Mouse (Mus musculus): Measurements from ENCODE around the gene Gsto1. TPM values are rescaled to one million over a fixed set of nuclear protein-coding genes. Genes with fewer than 3 reads are reported as not detected.

Gene Gsto1
- total RNA-seq, 2 experiments from 2014 or later, result 51.7 to 52.6 TPM

DNA sequence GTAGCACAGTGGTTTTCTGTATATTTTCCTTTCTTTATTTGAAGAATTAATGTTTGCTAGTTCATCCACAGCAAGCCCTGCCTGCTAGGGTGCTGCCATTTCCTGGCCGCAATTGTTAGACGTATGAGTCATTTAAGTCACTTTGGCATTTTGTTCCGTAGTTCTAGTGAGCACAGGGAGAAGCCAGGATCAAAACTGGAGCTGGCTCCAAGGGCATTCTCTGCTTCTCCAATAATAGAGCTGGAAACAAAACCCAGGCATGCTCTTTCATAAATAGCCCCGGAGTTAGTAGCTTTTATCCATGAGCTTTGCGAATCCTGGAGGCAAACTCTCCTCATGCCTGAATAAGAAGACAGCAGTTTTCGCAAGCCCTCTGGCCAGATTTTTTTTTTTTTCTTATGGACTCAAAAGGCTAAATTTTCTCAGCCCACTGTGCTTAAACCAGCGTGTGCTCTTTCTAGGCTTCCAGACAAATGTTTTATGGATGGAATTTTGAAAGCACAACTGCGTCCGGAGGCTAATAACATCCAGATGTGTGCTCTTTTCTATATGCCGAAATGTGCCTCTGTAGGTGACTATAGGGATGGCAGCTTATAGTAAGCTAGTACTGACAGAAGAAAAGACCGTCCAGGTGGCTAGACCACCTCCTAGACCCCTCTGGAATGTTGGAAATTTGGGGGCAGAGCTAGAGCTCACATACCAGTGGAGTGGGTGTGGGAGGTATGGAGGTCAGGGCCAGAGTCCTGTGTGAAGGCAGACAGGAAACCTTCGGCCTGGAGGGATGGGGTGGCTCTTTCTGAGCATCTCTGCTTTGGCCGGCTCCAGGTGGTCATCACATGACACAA lies 597 bp upstream of the Gsto1 start:
- intact Hi-C loops (cut with DNase I), result no loop called here

DNA sequence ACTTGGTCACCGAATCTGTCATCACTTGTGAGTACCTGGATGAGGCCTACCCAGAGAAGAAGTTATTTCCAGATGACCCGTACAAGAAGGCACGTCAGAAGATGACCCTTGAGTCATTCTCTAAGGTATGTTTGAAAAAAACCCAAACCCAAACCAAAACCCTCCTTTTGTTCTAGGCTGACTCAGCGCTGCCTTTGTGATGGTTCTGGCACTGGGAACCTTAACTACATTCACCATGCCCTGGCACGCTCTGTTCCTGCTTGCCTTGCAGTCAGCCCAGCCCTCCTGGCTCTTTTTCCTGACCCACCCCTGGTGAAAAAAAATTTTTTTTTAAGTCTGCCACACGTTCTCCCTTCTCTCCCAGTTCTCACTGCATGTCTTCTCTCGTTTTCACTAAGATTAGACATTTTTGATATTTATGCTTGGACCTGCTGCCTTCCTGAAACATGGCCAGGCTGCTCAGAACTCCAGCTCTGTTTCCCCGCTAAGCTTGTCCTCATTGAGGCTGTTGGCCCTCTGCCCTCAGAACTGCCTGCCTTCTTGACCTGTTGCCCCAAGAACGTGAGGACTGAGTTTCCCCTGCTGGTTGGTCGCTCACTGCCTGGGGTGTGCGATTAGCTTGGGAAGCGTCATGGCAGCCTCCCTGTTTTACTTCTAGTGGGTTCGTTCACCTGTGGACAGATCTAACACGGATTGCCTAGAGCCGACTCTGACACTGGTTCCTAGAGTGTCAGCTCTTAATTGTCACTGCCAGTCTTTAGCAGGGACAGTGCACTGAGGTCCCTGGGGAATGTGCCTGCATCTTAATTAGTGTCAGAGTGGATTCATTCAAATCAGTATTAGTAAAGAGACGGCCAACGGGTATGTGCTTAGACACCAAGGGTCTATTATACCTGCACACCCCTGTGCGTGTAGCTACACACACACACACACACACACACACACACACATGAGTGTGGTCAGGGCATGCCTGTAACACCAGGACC lies 3.5 kb downstream of the Gsto1 start:
- intact Hi-C loops (cut with DNase I), result no loop called here
- no peak for DNase-seq (ENCODE audit: low spot score in 2 of 2)

More for the DNA sequence above, 597 bp upstream of the Gsto1 start:
- peak; percentile 13 to 14 for DNase-seq (ENCODE audit: low spot score in 2 of 2)

DNA sequence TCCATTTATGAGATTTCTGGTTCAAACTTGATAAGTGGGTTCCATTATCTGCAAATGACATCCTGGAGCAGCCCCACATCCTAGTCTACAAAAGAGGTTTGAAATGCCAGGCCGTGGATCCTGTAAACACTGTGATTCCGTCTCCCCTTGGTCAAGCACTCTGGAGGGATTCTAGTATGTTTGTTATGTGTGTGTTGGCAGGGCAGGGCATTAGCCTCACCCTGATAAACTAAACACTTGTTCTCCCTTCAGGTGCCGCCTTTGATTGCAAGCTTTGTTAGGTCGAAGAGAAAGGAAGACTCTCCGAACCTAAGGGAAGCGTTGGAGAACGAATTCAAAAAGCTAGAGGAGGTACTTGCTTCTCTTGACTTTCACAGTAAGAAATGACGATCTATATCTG lies 4.4 kb downstream of the Gsto1 start:
- intact Hi-C loops (cut with DNase I), result no loop called here
- no peak for DNase-seq (ENCODE audit: low spot score in 2 of 2)

DNA sequence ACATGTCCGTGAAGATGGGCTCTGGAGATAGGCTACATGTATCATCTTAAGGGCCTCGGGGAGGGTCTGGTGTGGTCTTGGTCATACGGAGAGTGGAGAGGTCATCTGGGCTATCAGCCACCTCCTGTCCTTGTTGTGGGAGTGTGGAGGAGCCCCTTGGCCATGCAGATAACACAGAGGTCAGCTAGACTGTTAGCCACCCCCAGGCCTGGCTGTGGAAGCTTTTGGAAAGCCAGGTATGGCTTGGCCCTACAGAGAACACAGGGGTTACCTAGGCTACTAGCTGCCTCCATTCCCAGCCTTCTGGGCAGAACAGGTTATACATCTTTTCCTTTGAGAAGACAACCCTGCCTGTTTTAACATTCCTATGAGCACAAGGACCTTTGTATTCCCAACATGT lies 7.8 kb downstream of the Gsto1 start:
- no peak for DNase-seq (ENCODE audit: low spot score in 2 of 2)
- intact Hi-C loops (cut with DNase I), result no loop called here

DNA sequence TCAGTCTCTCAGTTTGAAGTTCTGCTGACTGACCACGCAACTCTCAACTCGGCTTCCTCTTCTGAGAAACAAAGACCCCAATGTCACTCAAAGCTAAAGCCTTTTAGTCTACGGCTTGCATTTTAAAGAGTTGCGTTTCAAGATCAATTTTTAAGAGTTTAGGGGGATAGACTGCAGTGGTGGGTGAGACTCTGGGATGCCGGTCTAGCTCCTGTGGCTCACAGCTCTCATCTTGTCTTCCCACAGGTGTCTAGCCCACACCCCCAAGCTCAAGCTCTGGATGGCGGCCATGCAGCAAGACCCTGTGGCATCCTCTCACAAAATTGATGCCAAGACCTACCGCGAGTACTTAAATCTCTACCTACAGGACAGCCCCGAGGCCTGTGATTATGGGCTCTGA lies 9.3 kb downstream of the Gsto1 start:
- no peak for DNase-seq (ENCODE audit: low spot score in 2 of 2)
- intact Hi-C loops (cut with DNase I), result no loop called here

DNA sequence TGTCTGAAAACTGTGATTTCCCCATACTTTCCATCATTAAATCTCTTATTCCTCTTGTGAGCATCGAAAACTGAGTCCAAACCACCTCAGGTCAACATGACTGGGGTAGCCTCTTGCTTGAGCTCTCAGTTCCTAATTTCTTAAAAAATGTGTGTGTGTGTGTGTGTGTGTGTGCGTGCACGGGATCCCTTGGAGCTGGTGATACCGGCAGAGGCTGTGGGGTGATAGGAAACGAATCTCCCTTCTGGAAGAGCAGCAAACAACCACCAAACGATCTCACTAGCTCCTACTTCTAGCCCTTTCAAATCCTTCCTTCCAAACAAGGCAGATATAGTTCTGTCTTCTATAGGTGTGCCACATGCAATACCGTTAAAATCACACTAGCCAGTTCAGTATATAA lies 10.0 kb downstream of the Gsto1 start:
- no peak for DNase-seq (ENCODE audit: low spot score in 2 of 2)
- intact Hi-C loops (cut with DNase I), result no loop called here

DNA sequence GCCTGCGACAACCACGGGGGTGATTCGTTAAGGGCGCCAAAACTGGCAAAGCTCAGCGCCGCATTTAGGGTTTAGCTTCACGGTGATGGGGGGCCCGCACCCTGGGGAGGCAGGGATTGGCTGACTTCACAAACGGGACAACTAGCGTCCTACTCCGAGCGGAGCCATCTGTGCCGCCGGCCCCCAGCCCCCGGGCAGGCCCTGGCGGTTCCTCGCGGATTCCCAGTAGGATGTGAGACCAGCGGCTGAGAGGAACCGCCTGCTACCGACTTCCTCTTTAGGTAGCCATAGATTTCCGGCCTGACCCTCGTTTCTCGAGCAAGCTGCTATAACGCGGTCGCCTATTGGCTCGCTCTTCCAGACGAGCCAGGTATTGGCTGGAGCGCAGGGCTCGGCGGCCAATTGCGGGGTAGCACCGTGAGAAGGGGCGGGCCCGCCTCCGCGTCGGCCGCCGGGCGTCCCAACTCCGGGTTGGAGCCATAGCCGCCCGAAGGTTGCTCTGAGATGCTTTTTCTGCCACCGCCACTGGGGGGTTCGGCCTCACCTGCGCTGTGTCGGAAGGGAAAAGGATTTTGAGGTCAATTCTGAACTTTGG lies 10.7 kb downstream of the Gsto1 start, which contains the start of gene Gsto2:
Gene Gsto2, plus strand, starts transcription at position 182 of the 595 bp plus-strand sequence.
- DNase-seq (ENCODE audit: low spot score in 2 of 2), result peak; percentile 94 to 98
- intact Hi-C loops (cut with DNase I), result no loop called here

DNA sequence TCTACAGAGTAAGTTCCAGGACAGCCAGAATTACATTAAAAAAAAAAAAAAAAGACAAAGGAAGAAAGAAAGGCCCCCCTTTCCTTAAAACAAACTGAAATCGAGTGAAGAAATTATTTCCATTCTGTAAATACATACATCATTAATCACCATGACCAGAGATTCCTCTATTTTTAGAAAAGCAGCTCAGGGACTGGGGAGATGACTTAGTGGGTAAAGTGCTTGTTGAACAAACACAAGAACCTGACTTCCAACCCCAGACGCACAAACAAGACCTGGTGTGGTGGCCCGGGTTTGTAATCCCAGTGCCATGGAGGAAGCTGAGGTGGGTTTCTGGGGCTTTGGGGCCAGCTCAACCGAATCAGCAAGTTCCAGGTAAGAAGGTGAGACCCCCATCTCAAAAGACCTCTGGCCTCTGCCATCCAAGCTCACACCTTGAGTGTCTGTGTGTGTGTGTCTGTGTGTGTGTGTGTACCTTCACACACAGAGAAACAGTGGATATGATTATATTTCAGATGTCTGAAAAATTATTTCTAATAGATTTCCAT lies 12.9 kb downstream of the Gsto1 start:
- intact Hi-C loops (cut with DNase I), result no loop called here
- DNase-seq (ENCODE audit: low spot score in 2 of 2), result no peak

DNA sequence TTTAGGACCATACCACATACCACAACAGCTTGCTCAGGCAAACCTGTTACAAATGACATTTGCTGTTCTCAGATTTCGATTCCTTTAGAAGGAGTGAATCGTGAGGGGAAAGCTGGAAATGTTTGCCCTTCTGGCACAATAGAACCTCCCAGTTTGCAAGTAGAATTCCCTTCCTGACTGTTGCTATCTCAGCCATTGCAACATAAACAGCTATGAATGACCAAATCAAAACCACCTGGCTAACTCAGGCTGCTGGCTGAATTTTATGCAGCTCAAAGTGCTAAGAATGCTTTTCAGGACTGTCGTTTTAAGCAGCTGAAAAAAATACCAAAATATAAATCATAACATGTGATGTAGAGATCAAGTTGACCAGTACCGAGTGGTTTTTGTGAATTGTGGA lies 14.2 kb downstream of the Gsto1 start:
- intact Hi-C loops (cut with DNase I), result no loop called here
- no peak for DNase-seq (ENCODE audit: low spot score in 2 of 2)

DNA sequence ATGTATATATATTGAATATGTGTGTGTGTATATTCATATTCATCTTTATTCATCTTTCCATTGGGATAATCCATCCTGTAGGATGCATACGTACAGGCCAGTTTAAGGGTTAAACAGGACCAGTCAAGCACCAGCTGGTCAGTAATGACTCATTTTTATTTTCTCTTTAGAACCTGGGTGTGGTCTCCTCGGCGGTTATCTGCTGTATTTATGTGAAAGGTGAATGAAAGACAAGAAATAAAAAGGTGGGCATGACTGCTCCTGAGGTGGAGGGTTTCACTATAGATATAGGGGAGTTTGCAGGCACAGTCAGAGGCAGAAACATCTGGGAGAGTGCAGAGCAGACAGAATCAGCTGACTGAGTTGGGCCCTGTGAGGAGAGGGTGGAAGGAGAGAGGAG lies 14.7 kb downstream of the Gsto1 start:
- no peak for DNase-seq (ENCODE audit: low spot score in 2 of 2)
- intact Hi-C loops (cut with DNase I), result no loop called here

DNA sequence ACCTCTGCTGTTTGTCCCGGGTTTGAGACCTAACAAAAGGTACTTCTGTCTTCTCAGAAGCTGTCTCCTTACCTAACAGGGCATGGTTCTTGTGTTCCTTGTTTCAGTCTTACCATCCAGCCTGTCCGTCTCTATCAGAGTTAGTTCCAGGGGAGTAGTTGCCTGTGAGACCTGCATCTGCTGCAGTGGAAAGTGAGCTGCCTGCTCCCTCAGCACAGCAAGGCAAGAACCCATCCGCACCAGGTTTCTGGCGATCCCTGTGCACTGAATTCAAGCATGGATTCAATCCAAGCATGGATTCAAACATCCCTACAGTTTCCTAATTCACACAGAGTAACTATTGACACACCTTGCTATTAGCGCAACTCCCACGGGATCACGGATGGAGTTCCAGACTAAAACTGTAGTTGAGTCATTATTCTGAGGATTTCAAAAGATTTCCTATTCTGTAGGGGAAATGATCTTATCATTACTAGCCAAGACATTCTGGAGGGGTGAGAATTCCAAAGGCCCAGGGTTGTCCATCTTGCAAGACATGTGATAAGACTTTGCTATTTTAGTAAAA lies 15.4 kb downstream of the Gsto1 start:
- no peak for DNase-seq (ENCODE audit: low spot score in 2 of 2)
- intact Hi-C loops (cut with DNase I), result no loop called here

DNA sequence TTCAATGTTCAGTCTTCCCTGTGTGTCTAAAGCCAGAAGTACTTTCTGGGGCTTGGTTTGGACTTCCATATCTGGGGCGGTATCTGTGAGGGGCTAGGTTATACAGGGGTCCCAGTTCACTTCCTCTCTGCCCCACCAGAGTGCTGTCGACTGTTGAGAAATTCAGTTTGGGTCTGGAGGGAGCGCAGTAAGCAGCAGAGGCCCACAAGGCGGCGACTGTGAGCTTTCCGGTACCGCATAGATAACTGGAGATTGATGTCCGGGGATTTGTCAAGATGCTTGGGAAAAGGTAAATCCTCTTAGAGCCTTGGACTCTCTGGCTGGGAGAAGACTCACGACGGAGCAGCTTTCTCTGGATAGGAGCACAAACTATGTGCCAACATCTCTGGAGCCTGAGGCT lies 16.7 kb downstream of the Gsto1 start:
- DNase-seq (ENCODE audit: low spot score in 2 of 2), result no peak
- intact Hi-C loops (cut with DNase I), result no loop called here

DNA sequence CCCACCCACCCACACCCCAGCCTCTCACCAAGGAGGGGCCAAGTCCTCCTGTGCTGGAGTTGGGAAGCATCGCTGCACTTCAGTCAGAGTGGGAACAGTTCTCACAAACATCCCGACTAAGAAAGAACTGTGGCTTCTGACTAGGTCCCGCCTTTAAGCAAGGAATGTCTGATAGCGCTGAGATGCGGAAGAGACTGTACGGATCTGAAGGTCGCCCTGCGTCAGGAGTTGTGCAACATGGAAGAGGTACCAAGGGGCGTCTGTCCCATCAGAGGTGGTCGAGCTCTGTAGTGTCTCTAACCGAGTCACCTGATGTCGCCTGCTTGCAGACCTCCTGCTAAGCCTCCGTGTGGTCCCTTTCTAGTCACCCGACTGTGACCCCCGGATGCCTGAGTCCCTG lies 21.5 kb downstream of the Gsto1 start:
- intact Hi-C loops (cut with DNase I), result no loop called here
- no peak for DNase-seq (ENCODE audit: low spot score in 2 of 2)

DNA sequence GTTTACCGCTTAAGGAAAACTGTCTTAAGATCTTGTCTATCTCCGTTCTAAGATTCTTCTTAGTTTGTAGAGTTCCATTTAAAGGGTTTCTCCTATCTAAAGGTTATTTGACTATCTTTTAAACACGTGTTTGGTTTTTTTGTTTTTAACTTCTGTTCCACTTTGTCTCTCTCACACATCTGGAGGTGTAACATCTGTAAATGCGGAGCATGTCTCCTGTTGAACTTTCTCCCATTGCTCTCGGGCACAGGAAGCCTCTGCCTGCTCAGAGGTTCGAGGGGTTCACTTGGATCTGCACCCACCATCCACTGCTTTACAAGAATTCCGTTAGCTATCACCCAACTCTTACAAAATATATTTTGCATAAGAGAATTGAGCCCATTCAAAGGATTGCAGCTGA lies 26.8 kb downstream of the Gsto1 start:
- intact Hi-C loops (cut with DNase I), result loop anchor here (10.0 kb wide), 1 partner anchor 1383 kb away; no protein-coding TSS in a partner anchor

DNA sequence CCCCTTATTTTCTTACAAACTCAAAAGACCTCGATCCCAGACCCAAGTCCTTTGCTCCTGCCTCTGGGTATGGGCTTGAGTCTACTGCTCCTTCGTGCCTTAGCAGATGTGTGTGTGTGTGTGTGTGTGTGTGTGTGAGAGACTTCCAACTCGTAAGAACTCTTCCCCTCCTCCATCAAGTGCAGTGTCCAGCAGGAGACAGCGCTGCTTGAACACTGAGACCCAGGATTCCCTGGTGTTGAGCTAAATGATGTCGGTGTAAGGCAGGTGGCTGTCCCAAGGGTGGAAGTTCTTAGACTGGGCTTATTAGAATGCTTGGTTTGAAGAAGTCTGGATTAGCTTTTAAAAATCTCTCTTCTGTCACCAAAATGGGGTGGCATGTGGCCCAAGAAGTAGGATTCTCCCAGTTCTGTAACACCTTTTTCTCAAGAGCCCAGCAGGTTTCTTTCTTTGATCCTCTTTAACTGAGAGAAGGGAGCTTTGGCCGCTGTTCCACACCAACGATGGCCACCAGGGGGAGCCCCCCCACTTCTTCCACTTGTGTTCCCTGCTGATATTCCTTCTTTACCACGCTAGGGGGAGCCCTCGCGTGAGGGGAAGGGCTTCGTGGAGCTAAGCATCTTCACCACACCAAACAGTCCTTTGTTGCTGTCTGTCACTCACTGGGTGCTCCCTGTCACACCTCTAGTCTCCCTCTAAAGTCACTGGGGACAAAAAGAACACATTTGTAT lies 27.5 kb downstream of the Gsto1 start:
- intact Hi-C loops (cut with DNase I), result loop anchor here (1.0 to 10.0 kb wide), 2 partner anchors 50 to 1382 kb away; no protein-coding TSS in a partner anchor
- peak; percentile 73 to 76 for DNase-seq (ENCODE audit: low spot score in 2 of 2)

More for the DNA sequence above, 26.8 kb downstream of the Gsto1 start:
- DNase-seq (ENCODE audit: low spot score in 2 of 2), result no peak

DNA sequence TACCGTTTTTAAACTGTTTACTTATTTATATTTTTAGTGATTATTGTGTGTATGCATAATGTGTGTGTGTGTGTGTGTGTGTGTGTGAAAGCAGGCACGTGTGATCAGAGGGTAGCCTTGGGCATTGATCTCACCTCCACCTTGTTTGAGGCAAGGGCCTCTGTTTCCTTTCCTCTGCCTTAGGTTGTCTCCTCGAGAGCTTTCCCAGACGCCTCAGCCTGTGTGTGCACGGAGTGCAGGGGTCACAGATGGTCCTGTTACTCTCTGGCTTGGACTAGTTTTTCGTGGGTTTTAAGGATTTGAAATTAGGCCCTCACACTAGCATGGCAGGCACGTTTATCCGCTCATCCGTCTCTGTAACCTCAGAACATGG lies 28.1 kb downstream of the Gsto1 start:
- intact Hi-C loops (cut with DNase I), result loop anchor here (1.0 to 10.0 kb wide), 2 partner anchors 49 to 1382 kb away; no protein-coding TSS in a partner anchor

DNA sequence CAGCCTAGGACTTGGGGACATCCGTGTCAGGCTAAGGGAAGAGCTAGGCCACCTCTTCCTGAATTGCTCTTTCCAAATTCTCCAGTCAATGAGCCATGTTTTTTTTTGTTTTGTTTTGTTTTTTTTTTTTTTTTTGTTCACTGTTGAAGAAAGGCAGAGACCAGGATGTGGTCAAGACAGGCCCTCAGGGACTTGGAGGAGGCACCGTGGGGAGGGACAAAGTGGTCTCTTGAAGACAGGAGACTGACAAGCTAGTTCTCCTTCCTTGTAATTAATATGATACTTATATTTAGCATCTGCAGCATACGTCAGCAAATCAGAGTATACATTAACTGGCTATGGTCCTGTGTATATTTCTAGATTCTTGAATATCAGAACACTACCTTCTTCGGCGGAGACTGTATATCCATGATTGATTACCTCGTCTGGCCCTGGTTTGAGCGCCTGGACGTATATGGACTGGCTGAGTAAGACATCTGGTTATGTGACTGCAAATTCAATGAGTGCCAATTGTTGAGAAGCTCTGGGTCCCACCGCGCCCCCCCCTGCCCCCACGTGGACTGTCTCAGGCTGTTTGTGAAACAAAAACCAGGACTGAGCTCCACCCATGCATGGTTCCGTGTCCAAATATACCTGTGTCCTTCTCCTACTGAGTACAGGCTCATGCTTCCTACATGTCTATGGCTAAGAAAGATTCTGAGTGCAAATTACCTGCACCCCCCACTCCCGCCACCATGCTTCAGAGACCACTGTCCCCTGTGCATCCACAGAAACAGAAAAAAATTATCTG lies 29.7 kb downstream of the Gsto1 start:
- DNase-seq (ENCODE audit: low spot score in 2 of 2), result no peak
- intact Hi-C loops (cut with DNase I), result loop anchor here (10.0 kb wide), 1 partner anchor 1380 kb away; no protein-coding TSS in a partner anchor

More for the DNA sequence above, 28.1 kb downstream of the Gsto1 start:
- DNase-seq (ENCODE audit: low spot score in 2 of 2), result no peak

Data from left cerebral cortex, postnatal 25 days (tissue).